Mouse (Mus musculus): ENCODE results near the gene Jade3. TPM values are rescaled to one million over a fixed set of nuclear protein-coding genes. Genes with fewer than 3 reads are reported as not detected.

Gene Jade3
- polyA plus RNA-seq, 1 experiment from 2014 or later: 5.4 TPM

DNA sequence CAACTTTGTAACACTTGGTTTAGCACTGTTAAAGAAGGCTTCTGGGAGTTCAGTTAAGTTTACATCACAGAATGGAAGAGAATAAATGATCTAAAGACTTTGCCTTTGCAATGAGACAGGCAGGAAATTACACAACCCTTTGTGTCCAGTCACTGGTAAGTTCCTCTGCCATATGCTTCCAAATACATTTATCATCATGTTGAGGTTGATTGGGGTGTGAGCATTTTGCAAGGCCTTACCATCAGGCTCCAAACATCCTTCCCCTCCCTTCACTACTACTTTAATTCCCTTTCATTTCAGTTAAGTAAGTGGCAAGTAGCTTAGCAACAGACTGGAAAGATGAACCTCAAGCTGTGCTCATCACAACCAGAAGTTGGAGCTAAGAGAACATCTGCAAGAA is 96.1 kb downstream of the Jade3 start:
- Histone ChIP-seq H3K4me1 (ENCODE audit: control insufficient read depth, low read depth, low read length) (no peaks in the 10 kb centered on the region), H3K9me3 (replicated peaks; ENCODE audit: control insufficient read depth, low read length) (no peaks in the 10 kb centered on the region), H3K27me3 (ENCODE audit: control insufficient read depth, insufficient read depth, low read depth, low read length) (no peaks in the 10 kb centered on the region), H3K4me3 (ENCODE audit: low read depth, low read length) (no peak overlapping the region), H3K4me2 (ENCODE audit: low read depth, low read length) (no peak overlapping the region), H3K27ac (ENCODE audit: low read length) (no peak overlapping the region), H3K36me3 (ENCODE audit: control insufficient read depth, insufficient read depth) (no peaks in the 10 kb centered on the region), H3K9ac (ENCODE audit: low read depth, low read length) (no peak overlapping the region)
- no peak for ATAC-seq (ENCODE audit: low read depth)

DNA sequence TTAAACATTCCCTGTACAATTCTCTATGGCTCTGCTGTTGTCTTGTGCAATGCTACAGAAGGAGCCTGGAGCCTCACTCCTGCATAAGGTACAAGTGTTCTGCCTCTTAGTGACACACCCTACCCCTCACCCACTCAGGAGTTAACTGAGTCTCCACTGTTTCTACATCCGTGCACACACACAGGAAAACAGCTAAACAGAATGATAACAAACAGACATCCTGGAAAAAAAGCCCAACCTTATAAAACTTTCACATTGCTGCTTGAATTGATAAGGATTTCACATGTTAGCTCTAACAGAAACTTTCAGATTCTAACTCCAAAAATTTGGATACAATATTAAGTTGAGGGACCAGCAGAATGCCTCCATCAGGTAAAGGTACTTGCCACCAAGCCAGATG is 107.1 kb downstream of the Jade3 start:
- H3K27me3 ChIP-seq (ENCODE audit: control insufficient read depth, insufficient read depth, low read depth, low read length): no peaks in the 10 kb centered on the region
- H3K4me3 ChIP-seq (ENCODE audit: low read depth, low read length): no peak overlapping the region
- no peak overlapping the region for H3K27ac ChIP-seq (ENCODE audit: low read length)
- ATAC-seq (ENCODE audit: low read depth): no peak
- no peaks in the 10 kb centered on the region for H3K9me3 ChIP-seq (replicated peaks; ENCODE audit: control insufficient read depth, low read length)
- no peak overlapping the region for H3K4me2 ChIP-seq (ENCODE audit: low read depth, low read length)
- WGBS (ENCODE audit: insufficient replicate concordance): 20% methylated on average over 1 of the region's 1 CpGs
- no peaks in the 10 kb centered on the region for H3K4me1 ChIP-seq (ENCODE audit: control insufficient read depth, low read depth, low read length)
- H3K9ac ChIP-seq (ENCODE audit: low read depth, low read length): no peak overlapping the region
- H3K36me3 ChIP-seq (ENCODE audit: control insufficient read depth, insufficient read depth): no peaks in the 10 kb centered on the region

DNA sequence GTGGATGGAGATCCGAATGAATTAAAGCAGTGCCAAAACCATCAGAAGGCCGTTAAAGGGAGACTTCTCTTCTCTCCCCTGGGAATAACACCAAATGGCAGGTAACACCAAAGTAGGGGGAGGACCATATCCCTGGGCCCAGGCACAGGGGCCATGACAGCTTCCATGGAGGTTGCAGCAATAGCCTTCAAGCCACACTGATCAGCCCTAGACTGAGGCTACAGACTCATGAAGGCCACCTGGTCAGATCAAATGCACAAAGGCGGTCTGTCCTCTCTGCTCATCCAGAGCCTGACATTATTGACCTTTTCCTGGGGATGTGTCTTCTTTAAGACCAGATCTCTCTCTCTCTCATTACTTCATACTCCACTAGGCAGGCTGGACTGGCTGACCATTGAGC is 118.4 kb downstream of the Jade3 start:
- H3K4me3 ChIP-seq (ENCODE audit: low read depth, low read length): no peak overlapping the region
- no peaks in the 10 kb centered on the region for H3K9me3 ChIP-seq (replicated peaks; ENCODE audit: control insufficient read depth, low read length)
- no peaks in the 10 kb centered on the region for H3K4me1 ChIP-seq (ENCODE audit: control insufficient read depth, low read depth, low read length)
- no peak overlapping the region for H3K4me2 ChIP-seq (ENCODE audit: low read depth, low read length)
- no peaks in the 10 kb centered on the region for H3K27me3 ChIP-seq (ENCODE audit: control insufficient read depth, insufficient read depth, low read depth, low read length)
- H3K36me3 ChIP-seq (ENCODE audit: control insufficient read depth, insufficient read depth): no peaks in the 10 kb centered on the region
- no peak overlapping the region for H3K27ac ChIP-seq (ENCODE audit: low read length)
- WGBS (ENCODE audit: insufficient replicate concordance): 71% methylated on average over 3 of the region's 3 CpGs
- H3K9ac ChIP-seq (ENCODE audit: low read depth, low read length): no peak overlapping the region
- no peak for ATAC-seq (ENCODE audit: low read depth)

DNA sequence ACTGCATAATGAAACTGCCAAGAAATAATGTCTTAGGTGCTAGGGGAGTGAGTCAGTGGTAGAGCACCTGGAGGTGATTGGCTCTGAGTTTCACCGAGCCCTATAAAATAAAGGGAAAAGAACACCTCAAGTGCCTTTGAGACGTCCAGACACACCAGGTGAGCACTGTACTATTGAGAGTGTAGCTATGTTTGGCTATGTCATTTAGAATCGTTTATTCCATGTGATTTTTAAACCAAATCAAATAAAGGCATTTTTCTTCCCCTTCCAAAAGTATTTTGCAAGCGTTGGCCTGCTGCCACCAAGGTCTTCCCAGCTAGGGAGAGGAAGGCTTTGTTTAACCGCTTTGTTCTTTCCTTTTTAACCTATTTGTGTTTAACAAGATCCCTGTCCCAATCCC is 122.1 kb downstream of the Jade3 start:
- H3K9ac ChIP-seq (ENCODE audit: low read depth, low read length): no peak overlapping the region
- H3K27ac ChIP-seq (ENCODE audit: low read length): peak overlapping the region; percentile 70
- WGBS (ENCODE audit: insufficient replicate concordance): 47% methylated on average over 5 of the region's 5 CpGs
- H3K36me3 ChIP-seq (ENCODE audit: control insufficient read depth, insufficient read depth): no peaks in the 10 kb centered on the region
- no peak overlapping the region for H3K4me3 ChIP-seq (ENCODE audit: low read depth, low read length)
- H3K4me1 ChIP-seq (ENCODE audit: control insufficient read depth, low read depth, low read length): no peaks in the 10 kb centered on the region
- H3K9me3 ChIP-seq (replicated peaks; ENCODE audit: control insufficient read depth, low read length): no peaks in the 10 kb centered on the region
- no peaks in the 10 kb centered on the region for H3K27me3 ChIP-seq (ENCODE audit: control insufficient read depth, insufficient read depth, low read depth, low read length)
- no peak overlapping the region for H3K4me2 ChIP-seq (ENCODE audit: low read depth, low read length)
- no peak for ATAC-seq (ENCODE audit: low read depth)

DNA sequence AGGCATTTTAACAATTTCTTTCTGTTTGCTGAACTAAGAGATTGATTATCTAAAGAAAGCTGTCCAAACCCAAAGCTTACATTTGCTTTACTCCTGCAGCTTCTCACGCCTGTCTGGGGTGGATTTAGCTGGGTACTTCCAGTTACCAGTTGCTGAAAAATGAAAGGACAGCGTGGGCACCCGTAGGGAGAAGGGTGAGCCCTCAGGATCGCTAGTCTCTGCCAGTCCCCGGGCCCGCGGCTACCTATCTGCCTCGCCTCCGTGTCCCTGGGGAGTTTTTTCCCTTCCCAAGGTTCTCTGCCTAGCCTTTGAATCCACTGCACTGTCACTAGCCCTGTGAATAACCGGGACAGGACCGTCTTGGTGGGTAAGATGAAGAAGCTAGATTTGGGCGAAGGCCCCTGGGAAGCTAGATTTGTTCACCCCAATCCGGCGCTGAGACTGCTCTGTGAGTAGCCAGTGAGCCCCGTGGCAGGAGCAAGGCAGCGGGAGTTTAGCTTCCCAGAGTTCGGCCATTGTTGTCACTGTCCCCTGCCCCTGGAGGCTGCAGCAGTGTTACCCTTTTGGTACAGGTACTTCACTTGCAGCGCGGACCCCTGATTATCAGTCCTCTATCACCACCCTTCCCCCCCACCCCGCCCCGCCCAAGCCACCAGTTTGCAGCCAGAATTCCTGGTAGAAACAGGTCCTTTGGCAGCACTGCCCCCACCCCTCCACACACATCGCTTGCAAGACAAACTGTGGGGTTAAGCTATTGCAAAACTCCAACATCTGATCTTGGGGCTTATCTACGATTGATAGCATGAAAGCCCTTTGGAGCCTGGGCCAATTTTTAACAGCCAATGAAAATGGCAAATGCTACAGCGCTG is 122.8 kb downstream of the Jade3 start:
- peak overlapping the region; percentile 70 for H3K27ac ChIP-seq (ENCODE audit: low read length)
- H3K9me3 ChIP-seq (replicated peaks; ENCODE audit: control insufficient read depth, low read length): no peaks in the 10 kb centered on the region
- WGBS (ENCODE audit: insufficient replicate concordance): 15% methylated on average over 24 of the region's 24 CpGs
- H3K9ac ChIP-seq (ENCODE audit: low read depth, low read length): no peak overlapping the region
- no peaks in the 10 kb centered on the region for H3K36me3 ChIP-seq (ENCODE audit: control insufficient read depth, insufficient read depth)
- peak overlapping the region; percentile 41 for H3K4me2 ChIP-seq (ENCODE audit: low read depth, low read length)
- H3K4me3 ChIP-seq (ENCODE audit: low read depth, low read length): peak overlapping the region; percentile 17; the same call in 1 of the 2 replicates
- H3K4me1 ChIP-seq (ENCODE audit: control insufficient read depth, low read depth, low read length): no peaks in the 10 kb centered on the region
- ATAC-seq (ENCODE audit: low read depth): peak; percentile 77
- no peaks in the 10 kb centered on the region for H3K27me3 ChIP-seq (ENCODE audit: control insufficient read depth, insufficient read depth, low read depth, low read length)

DNA sequence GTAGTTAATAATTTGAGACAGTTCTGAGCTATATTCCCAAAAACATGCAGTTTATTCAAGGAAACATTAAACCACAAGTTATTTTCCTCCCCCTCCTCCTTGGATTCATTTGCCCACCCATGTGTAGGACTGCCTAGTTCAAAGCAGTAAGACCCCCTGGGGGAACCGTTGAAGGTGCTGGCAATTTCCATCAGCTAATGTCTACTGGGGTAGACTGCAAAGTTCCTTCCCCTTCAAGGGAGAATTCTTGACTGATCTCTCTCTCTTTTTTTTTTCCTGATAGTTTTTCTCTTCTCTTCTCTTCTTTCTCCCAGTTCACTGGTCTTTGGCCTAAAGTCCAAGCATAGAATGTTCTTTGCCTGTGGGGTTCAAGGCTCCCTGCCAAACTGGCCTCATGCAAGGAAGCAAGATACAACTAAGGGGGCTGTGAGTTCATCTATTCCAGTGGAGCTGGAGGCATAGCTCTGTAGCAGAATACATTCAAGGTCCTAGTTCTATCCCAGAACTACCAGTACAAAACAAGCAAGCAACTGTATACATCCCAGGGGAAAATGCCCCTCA is 123.5 kb downstream of the Jade3 start:
- Histone ChIP-seq H3K9ac (ENCODE audit: low read depth, low read length) (no peak overlapping the region), H3K27ac (ENCODE audit: low read length) (peak overlapping the region; percentile 29; the same call in 1 of the 2 replicates), H3K4me2 (ENCODE audit: low read depth, low read length) (peak overlapping the region; percentile 17; the same call in 1 of the 2 replicates), H3K36me3 (ENCODE audit: control insufficient read depth, insufficient read depth) (no peaks in the 10 kb centered on the region), H3K4me1 (ENCODE audit: control insufficient read depth, low read depth, low read length) (no peaks in the 10 kb centered on the region), H3K27me3 (ENCODE audit: control insufficient read depth, insufficient read depth, low read depth, low read length) (no peaks in the 10 kb centered on the region), H3K9me3 (replicated peaks; ENCODE audit: control insufficient read depth, low read length) (no peaks in the 10 kb centered on the region), H3K4me3 (ENCODE audit: low read depth, low read length) (no peak overlapping the region)
- WGBS (ENCODE audit: insufficient replicate concordance): 40% methylated on average over 1 of the region's 1 CpGs
- ATAC-seq (ENCODE audit: low read depth): no peak

DNA sequence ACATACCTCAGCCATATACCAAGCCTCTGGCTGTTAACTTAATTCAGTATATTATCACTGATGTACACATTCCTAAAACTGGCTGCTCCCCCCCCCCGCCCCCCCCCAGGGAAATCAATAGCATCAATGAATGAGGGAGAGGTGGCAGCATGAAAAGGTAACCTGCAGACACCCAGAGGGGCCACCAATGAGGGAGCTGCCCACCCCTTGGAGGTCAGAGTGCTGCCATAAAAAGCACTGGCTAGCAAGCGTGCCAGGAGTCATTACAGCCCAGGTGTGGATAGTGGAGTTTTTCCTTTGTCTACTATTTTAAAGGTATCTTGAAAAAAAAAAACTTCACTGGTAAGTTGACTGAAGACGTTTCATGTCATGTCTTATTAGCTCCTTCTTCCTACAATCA is 124.0 kb downstream of the Jade3 start, which contains the start of gene Rgn:
TSS of gene Rgn (plus strand) at position 256 of the 400 bp plus-strand sequence.
- Histone ChIP-seq H3K4me3 (ENCODE audit: low read depth, low read length) (peak within 1 kb of the TSS; percentile 36), H3K9me3 (replicated peaks; ENCODE audit: control insufficient read depth, low read length) (no peaks in the 10 kb centered on the region), H3K4me1 (ENCODE audit: control insufficient read depth, low read depth, low read length) (no peaks in the 10 kb centered on the region), H3K4me2 (ENCODE audit: low read depth, low read length) (peak within 1 kb of the TSS; percentile 17; the same call in 1 of the 2 replicates), H3K27ac (ENCODE audit: low read length) (peak within 1 kb of the TSS; percentile 29; the same call in 1 of the 2 replicates), H3K27me3 (ENCODE audit: control insufficient read depth, insufficient read depth, low read depth, low read length) (no peaks in the 10 kb centered on the region), H3K36me3 (ENCODE audit: control insufficient read depth, insufficient read depth) (no peaks in the 10 kb centered on the region), H3K9ac (ENCODE audit: low read depth, low read length) (no peak within 1 kb of the TSS)
- 37% methylated on average over 3 of the region's 3 CpGs for WGBS (ENCODE audit: insufficient replicate concordance)
- ATAC-seq (ENCODE audit: low read depth): peak; percentile 52

DNA sequence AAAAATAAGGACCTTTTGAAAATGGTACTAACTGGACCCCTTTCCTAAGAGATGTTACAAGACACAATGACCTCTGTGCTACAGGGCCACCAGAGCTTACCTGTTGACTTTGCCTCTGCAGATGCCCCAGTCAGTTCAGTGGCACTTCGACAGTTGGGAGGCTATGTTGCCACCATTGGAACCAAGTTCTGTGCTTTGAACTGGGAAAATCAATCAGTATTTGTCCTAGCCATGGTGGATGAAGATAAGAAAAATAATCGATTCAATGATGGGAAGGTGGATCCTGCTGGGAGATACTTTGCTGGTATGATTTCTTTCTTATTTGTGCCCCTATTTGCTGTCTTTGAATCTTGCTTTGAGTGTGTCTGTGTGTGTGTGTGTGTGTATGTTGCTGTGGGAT is 126.7 kb downstream of the Jade3 start:
- WGBS (ENCODE audit: insufficient replicate concordance): 30% methylated on average over 2 of the region's 2 CpGs
- no peak for ATAC-seq (ENCODE audit: low read depth)

DNA sequence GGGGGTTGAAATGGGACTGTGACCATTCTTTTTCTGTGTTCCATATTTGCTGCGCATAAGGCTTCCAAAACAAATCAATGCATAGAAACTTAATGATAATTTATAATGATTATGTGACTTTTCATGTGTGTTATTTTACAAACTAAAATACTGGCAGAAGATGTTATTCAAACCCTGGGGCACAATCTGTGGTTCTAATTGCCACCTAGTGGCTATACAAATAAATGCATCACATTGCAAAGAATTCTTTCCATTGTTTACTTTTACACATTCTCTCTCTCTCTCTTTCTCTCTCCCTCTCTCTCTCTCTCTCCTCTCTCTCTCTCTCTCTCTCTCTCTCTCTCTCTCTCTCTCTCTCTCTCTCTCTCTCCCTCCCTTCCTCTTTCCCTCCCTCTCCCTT is 136.4 kb downstream of the Jade3 start:
- H3K36me3 ChIP-seq (ENCODE audit: control insufficient read depth, insufficient read depth): no peaks in the 10 kb centered on the region
- H3K27ac ChIP-seq (ENCODE audit: low read length): no peak overlapping the region
- no peak for ATAC-seq (ENCODE audit: low read depth)
- no peaks in the 10 kb centered on the region for H3K27me3 ChIP-seq (ENCODE audit: control insufficient read depth, insufficient read depth, low read depth, low read length)
- H3K4me3 ChIP-seq (ENCODE audit: low read depth, low read length): no peak overlapping the region
- WGBS (ENCODE audit: insufficient replicate concordance): 44% methylated on average over 1 of the region's 1 CpGs
- no peaks in the 10 kb centered on the region for H3K9me3 ChIP-seq (replicated peaks; ENCODE audit: control insufficient read depth, low read length)
- no peaks in the 10 kb centered on the region for H3K4me1 ChIP-seq (ENCODE audit: control insufficient read depth, low read depth, low read length)
- no peak overlapping the region for H3K9ac ChIP-seq (ENCODE audit: low read depth, low read length)
- no peak overlapping the region for H3K4me2 ChIP-seq (ENCODE audit: low read depth, low read length)

More for the DNA sequence above, 126.7 kb downstream of the Jade3 start:
- Histone ChIP-seq H3K9ac (ENCODE audit: low read depth, low read length) (no peak overlapping the region), H3K9me3 (replicated peaks; ENCODE audit: control insufficient read depth, low read length) (no peaks in the 10 kb centered on the region), H3K4me1 (ENCODE audit: control insufficient read depth, low read depth, low read length) (no peaks in the 10 kb centered on the region), H3K4me3 (ENCODE audit: low read depth, low read length) (peak overlapping the region; percentile 11; the same call in 1 of the 2 replicates), H3K27ac (ENCODE audit: low read length) (no peak overlapping the region), H3K4me2 (ENCODE audit: low read depth, low read length) (no peak overlapping the region), H3K36me3 (ENCODE audit: control insufficient read depth, insufficient read depth) (no peaks in the 10 kb centered on the region), H3K27me3 (ENCODE audit: control insufficient read depth, insufficient read depth, low read depth, low read length) (no peaks in the 10 kb centered on the region)
